Mouse (Mus musculus) G1E (cell line): ENCODE data around the gene Snrpa.

ENCODE experiments used
- CTCF ChIP-seq: IDR thresholded peaks from 2 replicates; pipeline ENCODE4 v1.5.1; 2012; ENCODE audit warnings: low read depth, low read length, inconsistent platforms, mixed read lengths
- GATA1 ChIP-seq: IDR thresholded peaks from 2 replicates; pipeline ENCODE4 v1.6.1; 2012; ENCODE audit warnings: borderline replicate concordance, low read length, inconsistent platforms, mixed read lengths
- TAL1 ChIP-seq: conservative IDR thresholded peaks from 2 replicates; pipeline ENCODE4 v1.6.1; 2012; ENCODE audit warnings: low read depth, low read length, inconsistent platforms, mixed read lengths

- TF ChIP-seq CTCF, result no peak
- no peak for TF ChIP-seq GATA1
- no peak for TF ChIP-seq TAL1
These were observed 10.1 kb downstream of the Snrpa start for GRCm38 (mm10) chr7:27185986-27186385.
